Comparison of ENCODE assay signal across 8 mouse cellular contexts in the genomic region with DNA sequence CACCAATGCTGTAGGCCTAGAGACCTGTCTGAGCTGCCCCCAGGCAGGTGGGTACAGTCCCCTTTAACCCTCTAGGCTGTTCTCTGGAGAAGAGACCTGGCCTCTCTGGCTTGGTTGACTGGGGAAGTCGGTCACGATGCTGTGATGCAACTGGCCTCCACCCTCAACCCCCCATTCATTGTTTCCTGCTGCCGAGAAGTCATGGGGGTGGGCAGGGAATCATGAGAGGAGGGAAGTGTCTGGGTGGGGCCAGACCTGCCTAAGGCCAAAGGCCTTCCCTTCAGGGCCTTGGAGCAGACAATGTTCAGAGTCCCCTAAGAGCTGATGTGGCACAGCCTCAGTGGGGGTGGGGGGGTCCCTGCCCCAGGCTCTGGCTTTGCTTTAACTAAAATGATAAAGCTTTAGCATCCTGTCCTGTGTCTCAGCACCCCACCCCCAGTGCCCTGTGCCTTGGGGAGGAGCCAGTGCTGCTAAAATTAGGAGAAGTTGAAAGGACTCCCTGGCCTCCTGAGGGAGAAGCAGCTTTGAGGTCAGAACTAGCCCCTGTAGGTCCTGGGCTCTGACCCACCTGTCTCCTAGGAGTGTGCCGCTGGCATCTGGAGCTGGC. TPM values are rescaled to one million over a fixed set of nuclear protein-coding genes. Genes with fewer than 3 reads are reported as not detected.
DNase-seq lines count a peak whose midpoint lies in the region; ATAC-seq lines count a peak whose summit lies in the region.

No protein-coding gene starts in this region.

- no peak for ATAC-seq in forebrain, embryonic 13.5 days
- ATAC-seq in limb, embryonic 15.5 days (ENCODE audit: insufficient number of reproducible peaks, low FRiP score, low TSS enrichment, low read depth), result no peak

- no peak overlapping the region for H3K27ac ChIP-seq in forebrain, embryonic 13.5 days
- peak overlapping the region; percentile 73 for H3K27ac ChIP-seq in hindbrain, embryonic 10.5 days
- H3K27ac ChIP-seq in limb, embryonic 15.5 days, result peak overlapping the region; percentile 27; the same call in 1 of the 2 replicates

- H3K4me3 ChIP-seq in forebrain, embryonic 13.5 days, result peak overlapping the region; percentile 14
- H3K4me3 ChIP-seq in hindbrain, embryonic 10.5 days, result peak overlapping the region; percentile 99
- H3K4me3 ChIP-seq in limb, embryonic 15.5 days, result no peak overlapping the region

- H3K4me1 ChIP-seq in forebrain, embryonic 13.5 days, result peaks cover 41% of the 10 kb centered on the region
- peaks cover 48% of the 10 kb centered on the region for H3K4me1 ChIP-seq in hindbrain, embryonic 10.5 days (replicated peaks)
- H3K4me1 ChIP-seq in limb, embryonic 15.5 days, result peaks cover 44% of the 10 kb centered on the region

- WGBS in forebrain, embryonic 13.5 days, result 82% methylated on average over 4 of the region's 4 CpGs
- WGBS in hindbrain, embryonic 10.5 days, result 76% methylated on average over 4 of the region's 4 CpGs
- WGBS in limb, embryonic 15.5 days, result 55% methylated on average over 4 of the region's 4 CpGs

- peak; percentile 70 for DNase-seq in adrenal gland, adult 2 months
- DNase-seq in adrenal gland, postnatal 14 days, result no peak
- DNase-seq in hindbrain, embryonic 10.5 days (ENCODE audit: low spot score), result no peak
- DNase-seq in monocyte, adult 2 months (ENCODE audit: low read depth in 1 of 2, low spot score in 2 of 2), result peak; percentile 70 to 81
- no peak for DNase-seq in left cerebral cortex, adult 18-20 months (ENCODE audit: low spot score in 2 of 2)
- DNase-seq in cerebellum, adult 8-10 months, result no peak

- H3K27me3 ChIP-seq in forebrain, embryonic 13.5 days, result peaks cover under 1% of the 10 kb centered on the region; the same call in 1 of the 2 replicates
- peaks cover 1% of the 10 kb centered on the region; the same call in 1 of the 2 replicates for H3K27me3 ChIP-seq in hindbrain, embryonic 10.5 days (ENCODE audit: insufficient read depth, poor library complexity, severe bottlenecking)
- H3K27me3 ChIP-seq in limb, embryonic 15.5 days, result no peaks in the 10 kb centered on the region

- no peaks in the 10 kb centered on the region for H3K9me3 ChIP-seq in forebrain, embryonic 13.5 days (replicated peaks)
- H3K9me3 ChIP-seq in hindbrain, embryonic 10.5 days, result no peaks in the 10 kb centered on the region
- H3K9me3 ChIP-seq in limb, embryonic 15.5 days, result no peaks in the 10 kb centered on the region

- peaks cover 39% of the 10 kb centered on the region for H3K36me3 ChIP-seq in forebrain, embryonic 13.5 days (ENCODE audit: poor library complexity, severe bottlenecking)
- peaks cover 54% of the 10 kb centered on the region for H3K36me3 ChIP-seq in hindbrain, embryonic 10.5 days
- H3K36me3 ChIP-seq in limb, embryonic 15.5 days, result peaks cover 34% of the 10 kb centered on the region

- peak overlapping the region; percentile 55 for H3K9ac ChIP-seq in forebrain, embryonic 13.5 days
- no peak overlapping the region for H3K9ac ChIP-seq in limb, embryonic 15.5 days

- peak overlapping the region; percentile 96 for H3K4me2 ChIP-seq in forebrain, embryonic 13.5 days
- H3K4me2 ChIP-seq in limb, embryonic 15.5 days, result no peak overlapping the region

RNA-seq across cellular contexts. Expression of gene Ubald2, which starts 2.9 kb away (rescaled TPM):
- total RNA-seq in adrenal gland, adult 2 months (2021), result 10 to 100 TPM; 16.3 to 35.2 TPM
- polyA plus RNA-seq in adrenal gland, adult 2 months (2012; rRNA removed), result 119 and 158 TPM in 2 replicates
- total RNA-seq in adrenal gland, postnatal 14 days (2021), result 36.4 and 38.8 TPM in 2 replicates
- polyA plus RNA-seq in forebrain, embryonic 13.5 days (2015; fragmentation: Nextera tagmentation; extraction: Ambion mirVana), result 45.5 and 58.2 TPM in 2 replicates
- polyA plus RNA-seq in hindbrain, embryonic 10.5 days (2016; fragmentation: Nextera tagmentation; extraction: Ambion mirVana), result 45.8 and 84.5 TPM in 2 replicates
- polyA plus RNA-seq in limb, embryonic 15.5 days (2015; fragmentation: Nextera tagmentation; extraction: Ambion mirVana), result 25.9 and 26.6 TPM in 2 replicates
- 10 to 100 TPM; 27.5 to 32.6 TPM for total RNA-seq in left cerebral cortex, adult 18-20 months (2021)

RNA-seq across cellular contexts. Expression of gene Rnf157, which starts 24.0 kb away (rescaled TPM):
- total RNA-seq in adrenal gland, adult 2 months (2021), result 1 to 10 TPM; 6.8 to 7.2 TPM
- polyA plus RNA-seq in adrenal gland, adult 2 months (2012; rRNA removed), result 4.6 and 5.5 TPM in 2 replicates
- 8.6 and 10.1 TPM in 2 replicates for total RNA-seq in adrenal gland, postnatal 14 days (2021)
- 18.1 and 20.6 TPM in 2 replicates for polyA plus RNA-seq in forebrain, embryonic 13.5 days (2015; fragmentation: Nextera tagmentation; extraction: Ambion mirVana)
- polyA plus RNA-seq in hindbrain, embryonic 10.5 days (2016; fragmentation: Nextera tagmentation; extraction: Ambion mirVana), result 9.5 and 16.9 TPM in 2 replicates
- 9.9 and 12.3 TPM in 2 replicates for polyA plus RNA-seq in limb, embryonic 15.5 days (2015; fragmentation: Nextera tagmentation; extraction: Ambion mirVana)
- total RNA-seq in left cerebral cortex, adult 18-20 months (2021), result 100 to 1,000 TPM; 256 to 274 TPM

RNA-seq across cellular contexts. Expression of gene Qrich2, which starts 29.2 kb away (rescaled TPM):
- not detected for total RNA-seq in adrenal gland, adult 2 months (2021)
- 0.06 TPM in 1 of 2 replicates, not detected in the other for polyA plus RNA-seq in adrenal gland, adult 2 months (2012; rRNA removed)
- not detected in 2 replicates for total RNA-seq in adrenal gland, postnatal 14 days (2021)
- polyA plus RNA-seq in forebrain, embryonic 13.5 days (2015; fragmentation: Nextera tagmentation; extraction: Ambion mirVana), result 0.09 TPM in 1 of 2 replicates, not detected in the other
- 0.16 and 0.20 TPM in 2 replicates for polyA plus RNA-seq in hindbrain, embryonic 10.5 days (2016; fragmentation: Nextera tagmentation; extraction: Ambion mirVana)
- polyA plus RNA-seq in limb, embryonic 15.5 days (2015; fragmentation: Nextera tagmentation; extraction: Ambion mirVana), result 0.09 and 0.15 TPM in 2 replicates
- under 1 TPM in 1 of 2 experiments, not detected in 1; 0.05 TPM for total RNA-seq in left cerebral cortex, adult 18-20 months (2021)

RNA-seq across cellular contexts. Expression of gene Prpsap1, which starts 57.2 kb away (rescaled TPM):
- 10 to 100 TPM; 76.0 to 85.0 TPM for total RNA-seq in adrenal gland, adult 2 months (2021)
- polyA plus RNA-seq in adrenal gland, adult 2 months (2012; rRNA removed), result 223 and 257 TPM in 2 replicates
- 81.1 and 81.8 TPM in 2 replicates for total RNA-seq in adrenal gland, postnatal 14 days (2021)
- 178 and 184 TPM in 2 replicates for polyA plus RNA-seq in forebrain, embryonic 13.5 days (2015; fragmentation: Nextera tagmentation; extraction: Ambion mirVana)
- polyA plus RNA-seq in hindbrain, embryonic 10.5 days (2016; fragmentation: Nextera tagmentation; extraction: Ambion mirVana), result 210 and 236 TPM in 2 replicates
- polyA plus RNA-seq in limb, embryonic 15.5 days (2015; fragmentation: Nextera tagmentation; extraction: Ambion mirVana), result 134 and 138 TPM in 2 replicates
- total RNA-seq in left cerebral cortex, adult 18-20 months (2021), result 10 to 100 TPM; 82.7 to 89.4 TPM

Comparison
In these comparisons a context has a peak if more than half of its experiments do, and no peak if none do; other contexts are left out.
1. DNase-seq: peak in adrenal gland, adult 2 months (single experiment) and monocyte, adult 2 months (2 of 2); none in adrenal gland, postnatal 14 days (single experiment), hindbrain, embryonic 10.5 days (single experiment), left cerebral cortex, adult 18-20 months (0 of 2) and cerebellum, adult 8-10 months (single experiment).